Comparison of ENCODE assay signal across 21 mouse cellular contexts in genomic region chr1:38388466-38388865, GRCm38 (mm10).
DNase-seq lines count a peak whose midpoint lies in the region; ATAC-seq lines count a peak whose summit lies in the region.
"Had no signal": no experiment of that assay in that cellular context is flagged by ENCODE, and none has a peak within 500 bp of the region (broad histone marks: within the 10 kb centered on the region; RNA-seq: fewer than 3 reads in every experiment).

No protein-coding gene starts in this region.

- H3K27ac ChIP-seq in embryonic facial prominence, embryonic 14.5 days (replicated peaks; ENCODE audit: low read depth, low read length) = no peak overlapping the region
- H3K27ac ChIP-seq in embryonic facial prominence, embryonic 10.5 days (replicated peaks) = no peak overlapping the region
- no peak overlapping the region for H3K27ac ChIP-seq in intestine, embryonic 15.5 days
- H3K27ac ChIP-seq in intestine, embryonic 16.5 days (ENCODE audit: low read length) = no peak overlapping the region
- H3K27ac ChIP-seq in neural tube, embryonic 13.5 days (replicated peaks) = 0 out of 2 replicates have a peak overlapping the region, but pooled peaks have one; percentile 5
- H3K27ac ChIP-seq: forebrain, embryonic 10.5 days; heart, embryonic 10.5 days; limb, embryonic 12.5 days; liver, embryonic 14.5 days had no signal

- WGBS in embryonic facial prominence, embryonic 14.5 days = 65% methylated on average over 3 of the region's 3 CpGs
- 77% methylated on average over 3 of the region's 3 CpGs for WGBS in embryonic facial prominence, embryonic 10.5 days
- WGBS in intestine, embryonic 15.5 days = 54% methylated on average over 3 of the region's 3 CpGs
- WGBS in intestine, embryonic 16.5 days = 59% methylated on average over 3 of the region's 3 CpGs
- whole genome bisulfite sequencing in neural tube, embryonic 13.5 days = 74% methylated on average over 3 of the region's 3 CpGs

- no peak for ATAC-seq in embryonic facial prominence, embryonic 14.5 days (ENCODE audit: low read depth)
- ATAC-seq in intestine, embryonic 15.5 days = peak; percentile 47
- no peak for ATAC-seq in intestine, embryonic 16.5 days
- ATAC-seq in neural tube, embryonic 13.5 days (ENCODE audit: low read depth) = no peak
- ATAC-seq in granulocyte monocyte progenitor cell, adult 5-6 weeks (replicated peaks; ENCODE audit: poor library complexity, severe bottlenecking) = peak; percentile 27; the same call in 1 of the 2 replicates
- ATAC-seq: inflammation-experienced regulatory T-cells, adult 6 months; lung, postnatal 0 days; midbrain, embryonic 13.5 days; Patski had no signal

- no peaks in the 10 kb centered on the region for H3K27me3 ChIP-seq in embryonic facial prominence, embryonic 14.5 days (replicated peaks; ENCODE audit: control insufficient read depth, insufficient read depth, low read length)
- no peaks in the 10 kb centered on the region for H3K27me3 ChIP-seq in embryonic facial prominence, embryonic 10.5 days (replicated peaks; ENCODE audit: low read depth, poor library complexity, severe bottlenecking)
- no peaks in the 10 kb centered on the region for H3K27me3 ChIP-seq in intestine, embryonic 15.5 days (replicated peaks)
- no peaks in the 10 kb centered on the region for H3K27me3 ChIP-seq in intestine, embryonic 16.5 days (replicated peaks; ENCODE audit: control insufficient read depth, insufficient read depth, low read length)
- H3K27me3 ChIP-seq in neural tube, embryonic 13.5 days = no peaks in the 10 kb centered on the region
- H3K27me3 ChIP-seq: hindbrain, embryonic 12.5 days; limb, embryonic 12.5 days; midbrain, embryonic 13.5 days had no signal

- H3K4me2 ChIP-seq in embryonic facial prominence, embryonic 14.5 days (ENCODE audit: low read depth, low read length) = no peak overlapping the region
- H3K4me2 ChIP-seq in intestine, embryonic 15.5 days (replicated peaks) = no peak overlapping the region
- no peak overlapping the region for H3K4me2 ChIP-seq in intestine, embryonic 16.5 days (ENCODE audit: low read depth, low read length)
- H3K4me2 ChIP-seq in neural tube, embryonic 13.5 days = no peak overlapping the region
- H3K4me2 ChIP-seq: hindbrain, embryonic 12.5 days; limb, embryonic 12.5 days; midbrain, embryonic 13.5 days had no signal

- no peak overlapping the region for H3K9ac ChIP-seq in embryonic facial prominence, embryonic 14.5 days (ENCODE audit: low read depth, low read length)
- no peak overlapping the region for H3K9ac ChIP-seq in intestine, embryonic 15.5 days
- no peak overlapping the region for H3K9ac ChIP-seq in intestine, embryonic 16.5 days (ENCODE audit: low read depth, low read length)
- H3K9ac ChIP-seq in neural tube, embryonic 13.5 days = no peak overlapping the region
- H3K9ac ChIP-seq: hindbrain, embryonic 12.5 days; limb, embryonic 12.5 days; liver, embryonic 14.5 days; midbrain, embryonic 13.5 days had no signal

- H3K9me3 ChIP-seq in embryonic facial prominence, embryonic 14.5 days (ENCODE audit: control insufficient read depth, low read length) = no peaks in the 10 kb centered on the region
- H3K9me3 ChIP-seq in embryonic facial prominence, embryonic 10.5 days = no peaks in the 10 kb centered on the region
- no peaks in the 10 kb centered on the region for H3K9me3 ChIP-seq in intestine, embryonic 15.5 days
- H3K9me3 ChIP-seq in intestine, embryonic 16.5 days (ENCODE audit: control insufficient read depth, low read length) = no peaks in the 10 kb centered on the region
- H3K9me3 ChIP-seq in neural tube, embryonic 13.5 days = no peaks in the 10 kb centered on the region
- H3K9me3 ChIP-seq: forebrain, embryonic 10.5 days; heart, embryonic 10.5 days; hindbrain, embryonic 12.5 days; limb, embryonic 12.5 days; midbrain, embryonic 13.5 days had no signal

- no peak overlapping the region for H3K4me3 ChIP-seq in embryonic facial prominence, embryonic 14.5 days (ENCODE audit: low read depth, low read length)
- H3K4me3 ChIP-seq in embryonic facial prominence, embryonic 10.5 days = no peak overlapping the region
- H3K4me3 ChIP-seq in intestine, embryonic 15.5 days (replicated peaks) = no peak overlapping the region
- H3K4me3 ChIP-seq in intestine, embryonic 16.5 days (ENCODE audit: low read length) = no peak overlapping the region
- H3K4me3 ChIP-seq in neural tube, embryonic 13.5 days = no peak overlapping the region
- H3K4me3 ChIP-seq: forebrain, embryonic 10.5 days; heart, embryonic 10.5 days; hindbrain, embryonic 12.5 days; limb, embryonic 12.5 days; midbrain, embryonic 13.5 days had no signal

- H3K4me1 ChIP-seq in embryonic facial prominence, embryonic 14.5 days (ENCODE audit: control insufficient read depth, insufficient read depth, low read length) = no peaks in the 10 kb centered on the region; the same call in none of the 2 replicates
- H3K4me1 ChIP-seq in embryonic facial prominence, embryonic 10.5 days = peaks cover 48% of the 10 kb centered on the region
- H3K4me1 ChIP-seq in intestine, embryonic 15.5 days (replicated peaks) = peaks cover 5% of the 10 kb centered on the region; the same call in 1 of the 2 replicates
- H3K4me1 ChIP-seq in intestine, embryonic 16.5 days (ENCODE audit: control insufficient read depth, insufficient read depth, low read length) = peaks cover 2% of the 10 kb centered on the region; the same call in 1 of the 2 replicates
- H3K4me1 ChIP-seq in neural tube, embryonic 13.5 days (replicated peaks) = peaks cover 69% of the 10 kb centered on the region

- DNase-seq in embryonic facial prominence, embryonic 14.5 days (ENCODE audit: low spot score) = peak; percentile 83
- no peak for DNase-seq in embryonic facial prominence, embryonic 10.5 days (ENCODE audit: low spot score)
- no peak for DNase-seq in neural tube, embryonic 10.5 days (ENCODE audit: extremely low spot score, low spot score)
- DNase-seq in lung, adult 18-20 months = no peak
- DNase-seq: adrenal gland, postnatal 10 days; cerebellum, adult 11-12 months; cerebellum, postnatal 14 days; embryo, embryonic 11 days had no signal

- H3K36me3 ChIP-seq in embryonic facial prominence, embryonic 14.5 days (ENCODE audit: control insufficient read depth, insufficient read depth, low read length) = no peaks in the 10 kb centered on the region
- H3K36me3 ChIP-seq in embryonic facial prominence, embryonic 10.5 days (replicated peaks) = no peaks in the 10 kb centered on the region
- no peaks in the 10 kb centered on the region for H3K36me3 ChIP-seq in intestine, embryonic 15.5 days
- no peaks in the 10 kb centered on the region for H3K36me3 ChIP-seq in intestine, embryonic 16.5 days (ENCODE audit: control insufficient read depth, insufficient read depth, low read length)
- no peaks in the 10 kb centered on the region for H3K36me3 ChIP-seq in neural tube, embryonic 13.5 days
- H3K36me3 ChIP-seq: forebrain, embryonic 10.5 days; heart, embryonic 10.5 days; hindbrain, embryonic 12.5 days; midbrain, embryonic 13.5 days had no signal

Comparison
In these comparisons a context has a peak if more than half of its experiments do, and no peak if none do; other contexts are left out.
1. ATAC-seq: peak in intestine, embryonic 15.5 days (single experiment) and granulocyte monocyte progenitor cell, adult 5-6 weeks (single experiment); none in embryonic facial prominence, embryonic 14.5 days (single experiment), intestine, embryonic 16.5 days (single experiment) and neural tube, embryonic 13.5 days (single experiment).